Mouse (Mus musculus) hindbrain, postnatal 0 days (tissue): ENCODE results near the gene Shq1. TPM values are rescaled to one million over a fixed set of nuclear protein-coding genes. Genes with fewer than 3 reads are reported as not detected.

Experiments
- ATAC-seq: fragments of 200-750 bp; cut with Nextera tagmentation; 2 replicates; pipeline ENCODE4 v1.8.0; 2017; ENCODE audit warnings: mild to moderate bottlenecking, moderate TSS enrichment, moderate library complexity
- DNase-seq: peaks from one replicate; pipeline ENCODE4 v3.0.0-alpha.2; 2015; ENCODE audit warnings: low spot score
- H3K27ac ChIP-seq: fragments of 300-500 bp; sonication (generic); 2 replicates; pipeline ENCODE4 v1.5.1; 2014; ENCODE audit warnings: mild to moderate bottlenecking
- H3K27me3 ChIP-seq: fragments of 300-500 bp; sonication (generic); 2 replicates; pipeline ENCODE4 v1.6.1; 2014; ENCODE audit warnings: low read length, mixed read lengths; ENCODE audit not compliant: insufficient read depth
- H3K36me3 ChIP-seq: fragments of 300-500 bp; sonication (generic); 2 replicates; pipeline ENCODE4 v1.6.1; 2014; ENCODE audit warnings: low read length, mixed read lengths; ENCODE audit not compliant: insufficient read depth
- H3K4me1 ChIP-seq: fragments of 300-500 bp; sonication (generic); 2 replicates; pipeline ENCODE4 v1.6.1; 2014; ENCODE audit warnings: antibody characterized with exemption, low read length, mixed read lengths; ENCODE audit not compliant: insufficient read depth
- H3K4me2 ChIP-seq: fragments of 300-500 bp; sonication (generic); 2 replicates; pipeline ENCODE4 v1.6.1; 2014; ENCODE audit warnings: low read depth, mild to moderate bottlenecking, low read length, moderate library complexity, mixed read lengths
- H3K4me3 ChIP-seq: fragments of 300-500 bp; sonication (generic); 2 replicates; pipeline ENCODE4 v1.5.1; 2014; ENCODE audit warnings: low read length
- H3K9ac ChIP-seq: fragments of 300-500 bp; sonication (generic); replicated peaks from 2 replicates; pipeline ENCODE4 v1.6.1; 2014; ENCODE audit warnings: mild to moderate bottlenecking, low read length, moderate library complexity, mixed read lengths
- H3K9me3 ChIP-seq: fragments of 300-500 bp; sonication (generic); 2 replicates; pipeline ENCODE4 v1.6.1; 2016; ENCODE audit warnings: low read length, mixed read lengths
- CTCF ChIP-seq: IDR thresholded peaks from 2 replicates; pipeline ENCODE4 v1.5.1; 2016; ENCODE audit warnings: antibody characterized with exemption, control low read depth, low read depth
- WGBS: fragments of 180-500 bp; shearing (Covaris S2); extraction: QIAGEN DNeasy Blood & Tissue Kit; methylation state at CpG from one replicate; pipeline ENCODE4 v1.1.7; 2014; 5-methylcytosine and 5-hydroxymethylcytosine counted together
- polyA plus RNA-seq: library from polyadenylated mRNA; unstranded; fragments of >200 nt; fragmentation: Nextera tagmentation; extraction: Ambion mirVana; gene quantifications from 2 replicates; pipeline ENCODE4 v1.2.1, GENCODE M21; 2015
- total RNA-seq: library from RNA; depleted of rRNA; stranded (reverse); fragments of >200 nt; gene quantifications from 2 replicates; pipeline ENCODE4 v1.2.3, GENCODE M21; 2014

Shq1 gene
- total and polyA plus RNA-seq, 2 experiments from 2014 or later = 4.1 to 5.1 TPM

GRCm38 (mm10) chr6:100652535-100652934 lies 18.4 kb downstream of the Shq1 start:
- no peak overlapping the region for H3K4me2 ChIP-seq
- H3K4me3 ChIP-seq = no peak overlapping the region
- no peak overlapping the region for H3K9ac ChIP-seq
- H3K27ac ChIP-seq = no peak overlapping the region
- 54% methylated on average over 3 of the region's 3 CpGs for WGBS
- ATAC-seq = peak; percentile 38; the same call in 1 of the 2 replicates
- no peak for DNase-seq
- H3K27me3 ChIP-seq = no peaks in the 10 kb centered on the region
- H3K4me1 ChIP-seq = no peaks in the 10 kb centered on the region
- no peaks in the 10 kb centered on the region for H3K9me3 ChIP-seq
- no peak for TF ChIP-seq CTCF
- no peaks in the 10 kb centered on the region for H3K36me3 ChIP-seq

GRCm38 (mm10) chr6:100647196-100647595 lies 23.8 kb downstream of the Shq1 start:
- no peaks in the 10 kb centered on the region for H3K36me3 ChIP-seq
- no peak overlapping the region for H3K27ac ChIP-seq
- no peak overlapping the region for H3K9ac ChIP-seq
- H3K4me1 ChIP-seq = 0 out of 2 replicates have a peak, but pooled peaks cover 4% of the 10 kb centered on the region
- no peak for DNase-seq
- no peaks in the 10 kb centered on the region for H3K9me3 ChIP-seq
- no peak overlapping the region for H3K4me3 ChIP-seq
- no peak overlapping the region for H3K4me2 ChIP-seq
- WGBS = 85% methylated on average over 5 of the region's 5 CpGs
- ATAC-seq = no peak
- no peak for TF ChIP-seq CTCF
- H3K27me3 ChIP-seq = no peaks in the 10 kb centered on the region

GRCm38 (mm10) chr6:100645469-100646201 lies 25.3 kb downstream of the Shq1 start:
- Histone ChIP-seq H3K4me2 (peak overlapping the region; percentile 28; the same call in 1 of the 2 replicates), H3K36me3 (no peaks in the 10 kb centered on the region), H3K27ac (peak overlapping the region; percentile 2; the same call in 1 of the 2 replicates)

GRCm38 (mm10) chr6:100644631-100645030 lies 26.3 kb downstream of the Shq1 start:
- H3K4me2 ChIP-seq = peak overlapping the region; percentile 28
- no peak overlapping the region for H3K27ac ChIP-seq

More at GRCm38 (mm10) chr6:100645469-100646201, 25.3 kb downstream of the Shq1 start:
- H3K27me3 ChIP-seq = no peaks in the 10 kb centered on the region
- no peak overlapping the region for H3K9ac ChIP-seq
- peak; percentile 93 for TF ChIP-seq CTCF
- DNase-seq (peak; percentile 89), ATAC-seq (peak; percentile 90)
- WGBS = 35% methylated on average over 11 of the region's 11 CpGs
- H3K9me3 ChIP-seq = no peaks in the 10 kb centered on the region
- no peak overlapping the region for H3K4me3 ChIP-seq
- 0 out of 2 replicates have a peak, but pooled peaks cover 4% of the 10 kb centered on the region for H3K4me1 ChIP-seq

GRCm38 (mm10) chr6:100642786-100643185 lies 28.2 kb downstream of the Shq1 start:
- Histone ChIP-seq H3K9ac (no peak overlapping the region), H3K4me1 (0 out of 2 replicates have a peak, but pooled peaks cover 4% of the 10 kb centered on the region), H3K9me3 (no peaks in the 10 kb centered on the region), H3K4me3 (no peak overlapping the region), H3K27me3 (no peaks in the 10 kb centered on the region), H3K4me2 (no peak overlapping the region), H3K36me3 (no peaks in the 10 kb centered on the region), H3K27ac (no peak overlapping the region)
- WGBS = 58% methylated on average over 2 of the region's 2 CpGs
- ATAC-seq (no peak), DNase-seq (no peak)
- TF ChIP-seq CTCF = no peak

More at GRCm38 (mm10) chr6:100644631-100645030, 26.3 kb downstream of the Shq1 start:
- Histone ChIP-seq H3K27me3 (no peaks in the 10 kb centered on the region), H3K4me1 (0 out of 2 replicates have a peak, but pooled peaks cover 4% of the 10 kb centered on the region), H3K9ac (no peak overlapping the region), H3K36me3 (no peaks in the 10 kb centered on the region), H3K9me3 (no peaks in the 10 kb centered on the region), H3K4me3 (no peak overlapping the region)
- ATAC-seq (peak; percentile 68; the same call in 1 of the 2 replicates), DNase-seq (peak; percentile 58)
- 55% methylated on average over 15 of the region's 15 CpGs for WGBS
- TF ChIP-seq CTCF = no peak

GRCm38 (mm10) chr6:100640591-100640990 lies 30.4 kb downstream of the Shq1 start:
- WGBS = 100% methylated on average over 1 of the region's 1 CpGs
- no peak overlapping the region for H3K9ac ChIP-seq
- no peaks in the 10 kb centered on the region for H3K36me3 ChIP-seq
- H3K4me1 ChIP-seq = 0 out of 2 replicates have a peak, but pooled peaks cover 1% of the 10 kb centered on the region
- H3K4me2 ChIP-seq = no peak overlapping the region
- no peak for DNase-seq
- no peak for TF ChIP-seq CTCF
- no peak for ATAC-seq
- H3K27ac ChIP-seq = no peak overlapping the region
- H3K4me3 ChIP-seq = no peak overlapping the region
- H3K9me3 ChIP-seq = no peaks in the 10 kb centered on the region
- no peaks in the 10 kb centered on the region for H3K27me3 ChIP-seq

- Histone ChIP-seq H3K4me1 (no peaks in the 10 kb centered on the region), H3K4me2 (no peak overlapping the region), H3K4me3 (no peak overlapping the region), H3K9me3 (no peaks in the 10 kb centered on the region), H3K36me3 (no peaks in the 10 kb centered on the region), H3K27me3 (no peaks in the 10 kb centered on the region), H3K9ac (no peak overlapping the region), H3K27ac (no peak overlapping the region)
- no peak for ATAC-seq
- WGBS = 82% methylated on average over 6 of the region's 6 CpGs
- no peak for TF ChIP-seq CTCF
- no peak for DNase-seq
These were observed 41.9 kb downstream of the Shq1 start for GRCm38 (mm10) chr6:100629086-100629485.
